Mouse (Mus musculus) CH12.LX (cell line): ENCODE data around the gene Lix1l. TPM values are rescaled to one million over a fixed set of nuclear protein-coding genes. Genes with fewer than 3 reads are reported as not detected.

Experiments
- DNase-seq: peaks from one replicate; pipeline ENCODE4 v3.0.0-alpha.2; 2013; ENCODE audit errors: extremely low read depth
- H3K27ac ChIP-seq: 2 replicates; pipeline ENCODE4 v1.5.1; 2012; ENCODE audit warnings: low read depth, mild to moderate bottlenecking, control low read depth, moderate library complexity; ENCODE audit not compliant: insufficient read depth
- H3K27me3 ChIP-seq: replicated peaks from 2 replicates; pipeline ENCODE3; 2012; ENCODE audit warnings: inconsistent platforms
- H3K36me3 ChIP-seq, 2 experiments: replicated peaks in 1 of 2; 2 replicates each; pipeline versions ENCODE3 to v1.6.1; 2012; ENCODE audit warnings: inconsistent platforms in 1 of 2, low read length in 1 of 2, mild to moderate bottlenecking in 1 of 2, mixed read lengths in 1 of 2, moderate library complexity in 1 of 2; ENCODE audit not compliant: control insufficient read depth in 1 of 2, insufficient read depth in 1 of 2
- H3K4me1 ChIP-seq, 2 experiments: 2 replicates each; pipeline ENCODE4 v1.6.1; 2012; ENCODE audit warnings: inconsistent platforms in 1 of 2, moderate library complexity in 1 of 2; ENCODE audit not compliant: insufficient read depth in 2 of 2, control insufficient read depth in 1 of 2
- H3K4me2 ChIP-seq: 2 replicates; pipeline ENCODE4 v1.6.1; 2012; ENCODE audit warnings: low read depth, mild to moderate bottlenecking, control low read depth; ENCODE audit not compliant: poor library complexity, insufficient read depth, severe bottlenecking
- H3K4me3 ChIP-seq, 3 experiments: fragments of 150-350 bp in 1 of 3; sonication (generic) in 1 of 3; replicated peaks in 1 of 3; 2 replicates each; pipeline versions ENCODE3 to v1.5.1; 2011 to 2012; ENCODE audit warnings: low read depth in 2 of 3, low read length in 2 of 3, mild to moderate bottlenecking in 2 of 3, moderate library complexity in 2 of 3, control low read depth in 1 of 3, improper control_type of control experiment in 1 of 3, inconsistent platforms in 1 of 3, mixed read lengths in 1 of 3; ENCODE audit not compliant: poor library complexity in 1 of 3
- H3K79me2 ChIP-seq: replicated peaks from 2 replicates; pipeline ENCODE4 v1.6.1; 2012; ENCODE audit warnings: mild to moderate bottlenecking, moderate library complexity; ENCODE audit not compliant: control insufficient read depth, poor library complexity, insufficient read depth, severe bottlenecking; ENCODE audit errors: extremely low read depth
- H3K9ac ChIP-seq: 2 replicates; pipeline ENCODE4 v1.6.1; 2012; ENCODE audit warnings: low read depth, mild to moderate bottlenecking, control low read depth, moderate library complexity; ENCODE audit not compliant: insufficient read depth
- H3K9me3 ChIP-seq: replicated peaks from 2 replicates; pipeline ENCODE3; 2012; ENCODE audit warnings: low read length, inconsistent platforms, mixed read lengths
- CHD1 ChIP-seq: IDR thresholded peaks from 2 replicates; pipeline ENCODE4 v1.6.1; 2012; ENCODE audit warnings: low read depth, low read length, improper control_type of control experiment, inconsistent platforms
- CHD2 ChIP-seq: IDR thresholded peaks from 2 replicates; pipeline ENCODE4 v1.6.1; 2011; ENCODE audit warnings: low read length, improper control_type of control experiment
- CTCF ChIP-seq, 2 experiments: IDR thresholded peaks in 1 of 2; conservative IDR thresholded peaks in 1 of 2; 2 replicates each; pipeline ENCODE4 v1.5.1; 2011 to 2012; ENCODE audit warnings: low read depth in 2 of 2, low read length in 2 of 2, improper control_type of control experiment in 1 of 2, inconsistent platforms in 1 of 2, mild to moderate bottlenecking in 1 of 2, moderate library complexity in 1 of 2
- E2F4 ChIP-seq: IDR thresholded peaks from 2 replicates; pipeline ENCODE4 v1.6.1; 2011; ENCODE audit warnings: low read depth, low read length, improper control_type of control experiment; ENCODE audit not compliant: insufficient replicate concordance
- ELF1 ChIP-seq: IDR thresholded peaks from 2 replicates; pipeline ENCODE4 v1.6.1; 2014; ENCODE audit warnings: low read depth, mild to moderate bottlenecking, inconsistent platforms, low read length, improper control_type of control experiment
- ETS1 ChIP-seq: conservative IDR thresholded peaks from 2 replicates; pipeline ENCODE4 v1.6.1; 2012; ENCODE audit warnings: low read depth, mild to moderate bottlenecking, inconsistent platforms, low read length, improper control_type of control experiment, moderate library complexity
- GABPA ChIP-seq: IDR thresholded peaks from 2 replicates; pipeline ENCODE4 v1.6.1; 2012; ENCODE audit warnings: low read depth, low read length, improper control_type of control experiment, inconsistent platforms; ENCODE audit not compliant: insufficient replicate concordance
- HCFC1 ChIP-seq: IDR thresholded peaks from 2 replicates; pipeline ENCODE4 v1.6.1; 2012; ENCODE audit warnings: low read depth, mild to moderate bottlenecking, inconsistent platforms, low read length, improper control_type of control experiment
- JUN ChIP-seq: IDR thresholded peaks from 2 replicates; pipeline ENCODE4 v1.6.1; 2011; ENCODE audit warnings: low read depth, mild to moderate bottlenecking, low read length, improper control_type of control experiment, moderate library complexity; ENCODE audit not compliant: insufficient read depth
- KAT2A ChIP-seq: IDR thresholded peaks from 2 replicates; pipeline ENCODE4 v1.6.1; 2012; ENCODE audit warnings: low read length, improper control_type of control experiment, inconsistent platforms; ENCODE audit not compliant: insufficient replicate concordance
- MEF2A ChIP-seq: IDR thresholded peaks from 2 replicates; pipeline ENCODE4 v1.6.1; 2014; ENCODE audit warnings: low read depth, mild to moderate bottlenecking, inconsistent platforms, low read length, improper control_type of control experiment, borderline replicate concordance
- MXI1 ChIP-seq: IDR thresholded peaks from 2 replicates; pipeline ENCODE4 v1.6.1; 2011; ENCODE audit warnings: mild to moderate bottlenecking, low read depth, low read length, improper control_type of control experiment
- MYC ChIP-seq: IDR thresholded peaks from 2 replicates; pipeline ENCODE4 v1.6.1; 2011; ENCODE audit warnings: low read depth, mild to moderate bottlenecking, improper control_type of control experiment, low read length
- PAX5 ChIP-seq: IDR thresholded peaks from 2 replicates; pipeline ENCODE4 v1.6.1; 2012; ENCODE audit warnings: low read length, inconsistent platforms, mixed read lengths
- POLR2A ChIP-seq: IDR thresholded peaks from 2 replicates; pipeline ENCODE4 v1.6.1; 2011; ENCODE audit warnings: low read depth, mild to moderate bottlenecking, improper control_type of control experiment, low read length
- RAD21 ChIP-seq: IDR thresholded peaks from 2 replicates; pipeline ENCODE4 v1.6.1; 2011; ENCODE audit warnings: low read depth, mild to moderate bottlenecking, low read length, improper control_type of control experiment, moderate library complexity
- RCOR1 ChIP-seq: conservative IDR thresholded peaks from 2 replicates; pipeline ENCODE4 v1.6.1; 2012; ENCODE audit warnings: low read depth, mild to moderate bottlenecking, inconsistent platforms, low read length, improper control_type of control experiment
- SIN3A ChIP-seq: IDR thresholded peaks from 2 replicates; pipeline ENCODE4 v1.6.1; 2012; ENCODE audit warnings: low read length, improper control_type of control experiment, inconsistent platforms
- SMC3 ChIP-seq: IDR thresholded peaks from 2 replicates; pipeline ENCODE4 v1.6.1; 2011; ENCODE audit warnings: low read depth, low read length, improper control_type of control experiment
- TBP ChIP-seq: conservative IDR thresholded peaks from 2 replicates; pipeline ENCODE4 v1.6.1; 2011; ENCODE audit warnings: low read depth, low read length, improper control_type of control experiment
- USF1 ChIP-seq: IDR thresholded peaks from 2 replicates; pipeline ENCODE4 v1.6.1; 2014; ENCODE audit warnings: low read depth, mild to moderate bottlenecking, inconsistent platforms, low read length, improper control_type of control experiment
- USF2 ChIP-seq: conservative IDR thresholded peaks from 2 replicates; pipeline ENCODE4 v1.6.1; 2011; ENCODE audit warnings: low read depth, low read length, improper control_type of control experiment
- ZC3H11A ChIP-seq: IDR thresholded peaks from 2 replicates; pipeline ENCODE4 v1.6.1; 2012; ENCODE audit warnings: low read depth, mild to moderate bottlenecking, inconsistent platforms, low read length, improper control_type of control experiment
- ZKSCAN1 ChIP-seq: IDR thresholded peaks from 2 replicates; pipeline ENCODE4 v1.6.1; 2012; ENCODE audit warnings: low read depth, inconsistent platforms, low read length, improper control_type of control experiment, borderline replicate concordance
- ZNF384 ChIP-seq: IDR thresholded peaks from 2 replicates; pipeline ENCODE4 v1.6.1; 2012; ENCODE audit warnings: low read depth, low read length, improper control_type of control experiment, inconsistent platforms
- dilution Hi-C: fragments of 300-500 bp; cut with MboI; formaldehyde crosslinking; loops from 2 replicates; pipeline ENCODE4 v1.14.3; 2020; ENCODE audit warnings: low sequenced_read_pairs; ENCODE audit not compliant: extremely low pct_unique_long_range_greater_than_20kb, extremely low pct_ligation_motif_present
- in situ Hi-C: fragments of 300-500 bp; cut with MboI; formaldehyde crosslinking; loops from 3 replicates; pipeline ENCODE4 v1.14.3; 2019; ENCODE audit warnings: low sequenced_read_pairs, low pct_ligation_motif_present, low pct_unique_long_range_greater_than_20kb, mixed read lengths
- polyA plus RNA-seq: library from polyadenylated mRNA; unstranded; fragments of >175 nt; gene quantifications from 2 replicates; pipeline ENCODE4 v1.2.1, GENCODE M21; 2012; ENCODE audit warnings: low read depth; ENCODE audit not compliant: insufficient read length
- total RNA-seq, 2 experiments: library from RNA; depleted of rRNA; stranded (reverse); fragments of 300-350 nt in 1 of 2; fragments of >200 nt in 1 of 2; gene quantifications; 2 replicates each; pipeline ENCODE4 v1.2.3; 2012 to 2014

Gene Lix1l
- total and polyA plus RNA-seq, 3 experiments = 4.0 to 4.6 (median 4.5) TPM

DNA sequence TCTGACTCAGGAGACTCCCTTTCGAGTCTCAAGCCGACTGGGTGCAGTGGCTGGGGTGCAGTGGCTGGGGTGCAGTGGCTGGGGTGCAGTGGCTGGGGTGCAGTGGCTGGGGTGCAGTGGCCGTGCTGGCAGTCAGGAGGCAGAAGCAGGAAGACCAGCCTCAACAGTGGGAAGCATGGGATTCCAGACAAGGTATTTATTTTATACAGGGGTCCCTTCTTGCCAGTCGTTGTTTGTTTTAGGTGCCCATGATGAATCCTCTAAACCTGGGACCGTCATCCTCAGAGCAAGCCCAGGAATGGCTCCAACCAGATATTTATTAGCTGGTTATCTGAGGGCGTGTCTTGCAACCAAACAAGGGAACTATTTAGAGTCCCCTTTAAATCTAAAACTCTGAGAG is 47.3 kb upstream of the Lix1l start:
- Histone ChIP-seq H3K4me1 (peaks cover 7 to 45% of the 10 kb centered on the region in 2 experiments), H3K27me3 (no peaks in the 10 kb centered on the region), H3K27ac (no peak overlapping the region), H3K4me2 (no peak overlapping the region), H3K9me3 (no peaks in the 10 kb centered on the region), H3K9ac (no peak overlapping the region), H3K4me3 (no peak overlapping the region), H3K36me3 (no peaks in the 10 kb centered on the region), H3K79me2 (peaks cover 8% of the 10 kb centered on the region)
- in situ Hi-C loops (no loop called here), dilution Hi-C loops (no loop called here)
- no peak for DNase-seq
- no peak for TF ChIP-seq HCFC1
- no peak for TF ChIP-seq ZNF384
- no peak for TF ChIP-seq RAD21
- TF ChIP-seq ZKSCAN1 = no peak
- TF ChIP-seq USF1 = no peak
- TF ChIP-seq GABPA = no peak
- TF ChIP-seq CTCF (conservative IDR thresholded peaks at IDR 0.05 in 1 of 2, IDR thresholded peaks at IDR 0.05 in 1 of 2; ENCODE audit: low read depth in 2 of 2, low read length in 2 of 2) = no peak
- TF ChIP-seq POLR2A = no peak
- TF ChIP-seq PAX5 = no peak
- no peak for TF ChIP-seq ELF1
- no peak for TF ChIP-seq JUN
- no peak for TF ChIP-seq SMC3
- no peak for TF ChIP-seq MEF2A
- TF ChIP-seq TBP = no peak
- TF ChIP-seq RCOR1 = no peak
- TF ChIP-seq ETS1 = no peak
- TF ChIP-seq SIN3A = no peak
- no peak for TF ChIP-seq MXI1
- no peak for TF ChIP-seq MYC

DNA sequence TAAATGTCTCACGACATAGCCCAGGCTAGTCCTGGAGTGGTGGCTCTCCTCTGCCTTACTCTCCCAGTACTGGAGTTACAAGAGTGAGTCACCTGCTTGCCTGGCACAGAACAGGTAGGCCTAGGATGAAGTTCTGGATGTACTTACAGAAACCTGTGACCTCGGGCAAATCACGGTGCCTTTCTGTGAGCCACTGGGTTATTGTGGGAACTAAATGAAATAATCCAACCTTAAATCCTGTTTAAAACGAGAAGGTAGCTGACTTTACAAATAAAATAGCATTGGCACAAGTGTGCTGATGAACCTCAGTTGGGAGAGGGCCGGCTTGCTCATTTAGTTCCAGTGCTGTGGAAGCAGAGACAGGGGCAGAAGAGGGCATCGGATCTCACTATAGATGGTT is 46.7 kb upstream of the Lix1l start:
- TF ChIP-seq E2F4 = no peak
- TF ChIP-seq CTCF (conservative IDR thresholded peaks at IDR 0.05 in 1 of 2, IDR thresholded peaks at IDR 0.05 in 1 of 2; ENCODE audit: low read depth in 2 of 2, low read length in 2 of 2) = no peak
- TF ChIP-seq RCOR1 = no peak
- no peak for TF ChIP-seq KAT2A
- TF ChIP-seq SMC3 = no peak
- no peak for TF ChIP-seq RAD21
- TF ChIP-seq USF2 = no peak
- TF ChIP-seq TBP = no peak
- no peak for TF ChIP-seq ZC3H11A
- no peak for TF ChIP-seq CHD1
- TF ChIP-seq ELF1 = no peak
- no peak for TF ChIP-seq CHD2
- in situ Hi-C loops = no loop called here
- no peak overlapping the region for H3K9ac ChIP-seq

More for the DNA sequence above, 46.7 kb upstream of the Lix1l start:
- no peak for DNase-seq
- Histone ChIP-seq H3K79me2 (peaks cover 14% of the 10 kb centered on the region), H3K27ac (no peak overlapping the region), H3K4me3 (no peak overlapping the region), H3K4me1 (peaks cover 7 to 39% of the 10 kb centered on the region in 2 experiments), H3K9me3 (no peaks in the 10 kb centered on the region), H3K4me2 (no peak overlapping the region), H3K36me3 (peaks cover 1 to 4% of the 10 kb centered on the region in 2 experiments), H3K27me3 (no peaks in the 10 kb centered on the region)
- dilution Hi-C loops = no loop called here
